Mouse (Mus musculus): ENCODE measurements around the gene Nr2e3.
"Not testable (repeated sequence)": the region's sequence is repeated elsewhere in the genome, so short reads cannot be mapped to it uniquely, and the experiment has no call there.

The Nr2e3 gene

DNA sequence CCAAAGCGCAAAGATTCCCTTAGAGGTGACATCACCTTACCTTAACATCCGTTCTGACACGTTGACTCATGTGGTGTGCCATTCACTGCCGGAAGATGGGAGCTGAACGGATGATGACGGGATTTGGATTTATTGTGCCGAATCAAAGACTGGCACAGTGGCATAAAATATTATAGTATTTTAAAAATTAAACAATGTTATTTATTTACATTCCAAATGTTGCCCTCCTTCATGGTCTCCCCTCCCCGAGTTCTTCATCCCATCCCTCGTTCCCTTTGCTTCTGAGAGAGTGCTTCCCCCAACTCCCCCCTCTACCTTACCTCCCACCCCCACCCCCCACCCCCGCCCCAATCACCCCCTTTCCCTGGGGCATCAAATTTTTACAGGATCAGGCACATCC is at the start of gene Nr2e3:
Gene Nr2e3 (minus strand): TSS at position 101 of the 400 bp plus-strand sequence.
- no peak for DNase-seq

DNA sequence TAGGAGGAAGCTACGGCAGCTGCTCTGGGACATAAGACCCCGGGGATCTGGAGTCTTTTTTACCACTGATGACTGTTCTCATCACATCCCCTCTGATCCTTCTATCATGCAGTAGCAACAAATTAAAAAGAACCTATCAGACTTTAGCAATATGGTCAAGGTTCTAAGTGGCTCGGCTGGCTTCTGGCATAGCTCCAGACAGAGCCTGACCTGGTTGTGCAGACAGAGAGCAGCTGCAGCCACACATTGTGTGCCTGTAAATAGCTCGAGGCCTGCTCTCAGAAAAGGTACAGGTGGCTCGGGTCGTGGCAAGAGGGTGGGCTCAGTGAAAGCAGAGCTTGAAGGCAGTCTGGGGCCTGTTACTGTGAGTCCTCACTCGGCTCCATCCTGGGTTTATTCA is 48.5 kb upstream of the Nr2e3 start:
- DNase-seq: no peak

DNA sequence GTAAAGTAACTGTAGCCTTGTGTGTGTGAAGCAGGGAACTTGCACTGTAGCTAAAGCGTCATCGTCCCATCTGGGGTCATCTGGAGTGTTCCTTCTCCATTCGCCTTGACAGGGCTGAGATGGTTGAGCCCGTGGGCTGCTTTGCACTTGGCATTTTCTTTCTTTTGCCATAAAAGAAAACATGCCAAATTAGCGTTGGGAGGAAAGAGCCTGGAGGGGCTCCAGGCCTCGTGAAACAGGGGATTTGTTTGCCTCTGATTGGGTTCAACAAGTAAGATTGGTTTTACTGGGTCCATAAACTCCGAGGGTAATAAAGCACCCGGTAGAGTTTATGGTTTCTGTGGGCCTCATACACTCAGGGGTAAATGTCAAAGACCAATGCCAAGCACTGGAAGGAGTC is 41.9 kb upstream of the Nr2e3 start:
- DNase-seq: no peak

DNA sequence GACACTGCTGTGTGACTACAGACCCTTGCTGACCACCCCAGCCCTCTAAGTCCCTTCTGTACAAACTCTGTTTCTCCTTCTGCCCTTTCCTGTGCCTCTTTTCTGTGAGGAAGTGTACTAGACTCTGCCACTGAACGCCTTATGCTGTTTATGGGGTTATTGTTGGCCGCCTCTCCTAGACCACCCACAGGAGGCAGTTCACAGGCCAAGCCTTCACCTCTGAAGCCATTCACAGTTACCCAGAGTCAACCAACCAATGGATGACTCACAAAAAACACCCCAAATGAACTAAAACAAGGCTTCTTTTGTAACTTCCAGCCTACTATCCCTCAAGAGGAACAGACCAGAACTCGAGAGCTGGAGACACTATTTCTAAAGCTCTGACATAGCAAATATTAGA is 41.0 kb upstream of the Nr2e3 start:
- DNase-seq: no peak

DNA sequence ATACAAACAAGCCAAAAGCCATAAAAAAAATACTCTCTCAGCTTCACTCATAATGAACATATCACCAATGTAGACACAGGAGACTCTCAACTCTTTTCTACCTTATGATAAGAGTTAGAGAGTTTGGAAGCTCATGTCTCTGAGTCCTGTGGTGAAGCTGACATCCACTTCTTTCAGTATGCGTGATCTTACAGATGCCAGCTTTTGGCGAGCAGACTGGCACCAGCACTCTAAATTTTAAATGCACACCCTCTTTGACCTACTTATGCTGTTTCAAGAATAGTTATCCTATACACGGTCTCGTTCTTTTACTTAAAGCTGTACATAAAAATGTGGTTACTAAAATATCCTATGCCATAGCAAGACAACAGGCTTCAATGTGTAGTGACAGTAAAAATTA is 37.3 kb upstream of the Nr2e3 start:
- DNase-seq: no peak

DNA sequence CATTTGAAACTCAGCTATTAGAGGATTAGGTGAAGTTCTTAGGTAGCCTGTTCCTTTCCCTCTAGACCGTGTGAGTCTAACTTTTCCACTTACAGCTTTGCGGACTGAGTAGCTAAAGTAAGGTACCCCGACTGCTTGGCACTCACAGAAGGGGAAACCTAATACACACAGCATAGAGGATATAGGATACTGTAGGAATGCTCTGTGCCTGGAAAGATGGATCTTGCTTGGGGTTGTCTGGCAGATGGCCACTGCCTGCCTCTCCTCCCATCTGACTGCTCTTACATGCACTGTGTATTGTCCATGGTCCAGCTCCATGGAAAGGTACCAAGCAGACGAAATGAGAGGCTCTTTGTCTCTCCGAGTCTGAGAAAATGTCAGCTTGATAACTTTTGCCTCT is 30.9 kb upstream of the Nr2e3 start:
- DNase-seq: no peak

DNA sequence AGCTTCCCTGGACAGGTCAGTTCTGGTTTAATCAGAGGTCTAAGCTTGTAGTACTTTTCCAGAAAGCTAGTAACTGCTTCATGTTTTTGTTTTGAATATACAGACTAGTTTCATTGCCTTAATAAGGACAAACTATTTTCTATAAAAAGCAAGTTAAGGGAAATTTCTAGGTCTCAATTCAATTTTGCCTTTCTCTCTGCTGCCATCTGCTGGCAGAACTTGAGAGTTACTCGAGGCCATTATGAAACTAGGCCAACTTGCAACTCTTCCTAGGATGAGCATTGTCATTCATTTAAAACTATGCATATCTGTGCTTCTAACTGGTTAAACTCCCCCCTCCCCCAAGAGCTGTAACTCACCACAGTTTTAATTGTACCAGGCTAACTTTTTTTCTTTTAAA is 29.4 kb upstream of the Nr2e3 start:
- DNase-seq: peak; percentile 37

DNA sequence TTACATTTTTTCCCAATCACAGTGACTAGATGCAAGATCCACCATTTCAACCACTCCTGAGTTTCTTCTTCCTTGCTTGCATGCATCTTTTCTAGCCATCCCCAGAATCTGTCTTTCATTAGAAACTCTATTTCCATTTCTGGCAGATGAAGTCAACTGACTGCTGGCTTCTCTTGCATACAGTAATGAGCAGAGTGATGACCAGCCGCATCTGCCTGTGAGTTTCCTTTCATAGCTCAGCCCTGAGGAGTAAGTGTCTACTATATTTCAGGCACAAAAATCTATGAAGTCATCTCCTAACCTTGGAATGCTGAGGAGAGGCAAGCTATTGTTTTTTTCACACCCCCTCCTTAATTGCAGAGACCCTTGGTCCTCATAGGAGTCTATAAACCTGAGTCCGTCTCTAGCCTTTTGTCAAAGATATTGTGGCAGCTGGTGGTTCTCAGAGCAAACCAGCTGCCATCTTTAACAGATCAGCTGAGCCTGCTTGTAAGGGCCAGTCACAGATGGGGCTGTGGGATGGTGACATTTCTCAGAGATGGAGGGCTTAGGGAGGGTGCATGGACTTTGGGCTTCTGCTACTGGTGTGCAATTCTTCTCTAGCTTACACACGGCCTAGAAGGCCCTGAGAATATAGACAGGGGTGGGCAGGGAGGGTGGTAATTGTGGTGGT is 25.6 kb upstream of the Nr2e3 start:
- DNase-seq: no peak

DNA sequence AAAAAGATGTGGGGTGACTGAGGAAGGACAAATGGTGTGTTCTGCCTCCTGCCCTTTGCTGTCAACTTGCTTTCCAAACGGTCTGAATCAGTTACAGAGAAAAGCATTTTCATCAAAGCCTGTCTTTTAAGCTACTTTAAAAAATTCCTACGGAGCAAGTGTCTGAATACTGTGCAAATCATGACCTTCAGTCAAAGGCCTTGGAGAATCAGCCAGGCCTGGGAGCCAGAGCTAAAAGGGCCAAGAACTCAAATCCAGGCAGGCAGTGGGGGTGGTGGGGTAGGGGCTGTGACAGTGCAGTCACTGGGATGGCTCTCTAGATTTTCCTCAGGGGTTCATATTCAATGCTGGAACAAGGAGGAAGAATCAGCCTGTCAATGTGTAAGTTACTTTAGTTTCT is 20.7 kb upstream of the Nr2e3 start:
- DNase-seq: no peak

DNA sequence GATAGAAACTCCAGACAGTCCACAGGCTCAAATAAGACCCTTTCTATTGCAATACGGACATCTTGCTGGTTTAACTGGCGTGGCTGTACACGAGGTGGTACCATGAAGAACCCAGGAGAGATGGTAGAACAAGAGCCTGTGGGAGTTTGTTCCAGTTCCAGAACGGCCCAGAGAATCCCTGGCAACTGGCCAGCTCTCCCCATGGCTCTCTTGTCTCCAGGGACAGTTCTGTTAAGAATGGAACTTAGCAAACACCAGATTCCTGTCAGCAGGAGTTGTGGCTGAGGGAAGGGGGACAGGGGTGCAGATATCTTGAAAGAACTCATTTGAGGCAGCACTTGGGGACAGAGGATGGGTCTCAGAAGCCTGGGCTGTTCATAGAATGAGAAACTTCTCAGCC is 10.8 kb upstream of the Nr2e3 start:
- DNase-seq: no peak

DNA sequence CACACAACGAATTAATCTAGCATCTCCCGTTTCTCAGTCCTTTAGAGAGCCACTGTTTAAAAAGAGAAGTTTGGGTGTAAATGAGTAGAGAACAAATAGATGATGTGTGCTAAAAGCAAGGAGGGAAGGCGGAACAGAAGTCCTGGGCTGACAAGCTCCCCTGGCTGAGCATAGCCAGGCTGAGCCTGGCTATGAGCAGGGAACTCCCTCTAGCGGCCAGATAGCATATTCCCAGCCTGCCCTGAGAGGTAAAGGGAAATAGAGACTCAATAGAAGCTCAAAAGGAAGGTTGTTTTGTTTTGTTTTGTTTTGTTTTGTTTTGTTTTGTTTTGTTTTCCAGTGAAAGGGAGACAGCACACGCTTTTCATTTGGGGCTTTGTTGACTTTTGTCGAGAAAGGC is 8.9 kb upstream of the Nr2e3 start:
- DNase-seq: peak; percentile 52

DNA sequence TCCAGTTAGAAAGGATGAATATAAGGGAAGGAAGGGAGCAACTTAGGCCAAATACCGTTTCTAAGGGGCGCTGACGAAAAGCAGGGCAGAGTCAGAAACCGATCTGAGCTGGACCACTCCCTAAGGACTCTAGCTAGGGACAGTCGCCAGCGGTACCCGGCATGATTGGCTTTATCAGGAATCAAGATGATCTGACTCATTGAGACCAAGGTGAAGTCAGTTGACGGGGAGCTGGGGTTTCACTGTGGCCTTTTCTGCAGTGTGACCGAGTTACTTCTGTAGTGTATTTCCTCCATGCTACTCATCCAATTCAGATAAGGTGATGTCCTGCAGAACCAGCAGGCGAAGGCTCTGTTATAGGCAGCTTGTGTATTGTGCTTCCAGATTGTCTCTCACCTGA is 4.6 kb upstream of the Nr2e3 start:
- DNase-seq: no peak

DNA sequence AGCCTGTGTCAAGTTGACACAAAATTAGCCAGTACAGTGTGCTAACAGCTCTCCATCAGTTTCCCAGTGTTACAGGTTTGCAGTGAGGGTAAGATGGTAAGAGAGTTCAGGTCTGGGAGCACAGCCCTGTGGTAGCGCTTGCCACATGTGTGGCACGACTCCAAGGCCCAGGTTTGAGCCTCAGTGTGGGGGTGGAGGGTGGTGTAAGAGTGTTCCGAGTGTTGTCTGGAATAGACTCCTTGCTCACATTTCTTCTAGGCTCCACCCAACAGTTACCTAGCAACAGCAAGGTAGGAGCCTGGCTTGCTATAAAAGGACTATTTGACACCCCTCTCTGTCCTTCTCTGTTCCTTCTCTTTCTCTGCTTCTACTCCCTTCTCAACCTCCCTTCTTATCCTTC is 3.9 kb upstream of the Nr2e3 start:
- peak; percentile 31 for DNase-seq

DNA sequence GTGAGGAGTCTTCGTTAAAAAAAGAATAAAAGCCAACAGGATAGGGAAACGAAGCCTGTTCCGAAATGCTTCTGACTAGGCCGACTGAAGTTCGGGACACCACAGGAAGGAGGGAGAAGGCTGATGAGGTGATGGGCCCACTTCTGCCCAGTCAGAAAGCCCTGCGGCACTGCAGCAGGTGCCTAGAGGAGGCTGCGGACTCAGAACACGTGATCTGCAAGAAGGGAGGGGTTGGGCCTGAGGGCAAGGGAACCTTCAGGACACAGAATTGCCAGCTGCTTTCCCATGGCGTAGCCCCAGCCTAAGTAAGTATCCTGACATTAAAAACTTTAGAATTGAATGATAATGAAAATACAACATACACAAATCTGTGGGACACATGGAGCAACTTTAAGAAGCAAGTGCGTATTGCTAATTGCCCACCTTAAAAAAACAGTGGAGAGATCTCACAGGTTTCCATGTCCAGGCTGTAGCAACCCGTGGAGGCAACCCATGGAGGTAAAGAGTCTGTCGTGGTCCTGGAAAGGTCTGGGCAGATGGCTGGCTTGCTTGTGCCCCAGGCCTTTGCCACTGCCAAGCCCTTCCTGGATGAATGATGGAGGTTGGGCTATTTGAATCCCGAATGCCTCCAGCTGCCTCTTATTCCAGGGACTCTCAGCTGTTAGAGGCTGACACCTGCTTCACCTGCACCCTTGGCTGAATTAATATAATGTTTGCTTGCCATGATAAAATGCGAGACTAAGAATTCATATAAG is 919 bp upstream of the Nr2e3 start:
- DNase-seq: no peak

DNA sequence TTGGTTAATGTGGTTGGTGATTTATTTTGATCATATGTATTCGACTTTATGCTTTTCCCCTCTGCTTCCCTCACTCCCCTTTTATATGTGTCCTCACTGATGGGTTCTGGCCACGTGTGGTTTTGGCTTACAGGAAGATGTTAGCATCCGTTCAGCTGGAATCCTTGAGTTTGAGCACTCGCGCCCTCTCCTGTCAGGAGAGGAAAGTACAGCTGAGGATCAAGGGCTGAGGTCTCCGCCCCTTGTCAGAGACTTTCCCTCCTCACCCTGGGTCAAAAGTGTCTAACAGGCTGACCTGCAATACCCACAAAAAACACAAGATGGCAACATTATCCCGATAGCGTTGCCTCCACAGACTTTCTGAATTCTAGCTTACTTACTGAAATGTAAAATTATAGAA is 1.2 kb downstream of the Nr2e3 start:
- DNase-seq: peak; percentile 47

DNA sequence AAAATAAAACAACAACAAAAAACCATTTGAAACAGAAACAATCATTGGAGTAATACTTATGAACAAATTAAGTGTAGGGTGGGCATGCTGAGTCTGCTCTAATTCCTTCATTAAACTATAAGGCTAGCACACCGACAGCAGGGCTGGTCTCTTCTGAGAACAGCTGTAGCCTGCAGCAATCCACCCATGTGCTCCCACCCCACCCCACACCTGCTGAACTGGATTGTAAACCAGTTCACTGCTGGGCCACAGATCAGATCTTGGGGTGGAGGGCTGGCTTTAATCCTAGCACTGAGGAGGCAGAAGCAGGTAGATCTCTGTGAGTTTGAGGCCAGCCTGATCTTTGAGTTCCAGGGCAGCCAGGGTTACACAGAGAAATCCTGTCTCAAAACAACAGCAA is 2.3 kb downstream of the Nr2e3 start:
- not testable (repeated sequence) for DNase-seq

DNA sequence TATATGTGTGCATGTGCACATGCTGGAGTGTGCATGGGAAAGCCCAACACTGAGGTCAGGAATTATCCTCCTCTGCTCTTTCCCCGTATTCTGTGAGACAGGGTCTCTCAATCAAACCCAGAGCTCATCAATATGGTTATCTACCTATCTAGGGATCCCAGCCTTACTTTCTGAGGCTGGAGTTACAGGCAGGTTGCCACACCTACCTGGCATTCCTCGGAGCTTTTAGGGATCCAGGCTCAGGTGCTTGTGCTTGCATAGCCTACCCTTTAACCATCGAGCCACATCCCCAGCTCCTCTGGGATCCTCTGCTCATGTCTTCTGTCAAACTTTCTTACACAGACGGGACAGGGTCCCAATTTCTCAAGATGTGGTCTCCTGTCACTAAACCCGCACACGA is 4.0 kb downstream of the Nr2e3 start:
- DNase-seq: no peak

DNA sequence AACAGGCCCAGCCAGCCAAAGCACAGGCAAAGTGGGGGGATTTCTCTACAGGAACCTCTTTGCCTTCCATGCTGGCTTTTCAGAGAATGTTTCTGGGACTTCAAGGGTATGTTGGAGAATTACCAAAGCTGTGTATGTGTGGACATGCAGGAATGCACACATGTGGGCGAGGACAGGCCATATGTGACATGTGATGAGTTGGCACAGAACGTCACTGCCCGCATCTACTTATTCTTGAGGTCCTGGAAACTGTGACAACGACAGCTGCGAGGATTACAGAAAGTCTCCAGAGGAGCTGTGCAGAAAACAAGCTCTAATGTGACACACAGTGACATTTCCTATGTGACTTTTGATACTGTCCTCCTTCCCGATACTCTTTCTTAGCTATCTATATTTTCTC is 4.8 kb downstream of the Nr2e3 start:
- DNase-seq: no peak

DNA sequence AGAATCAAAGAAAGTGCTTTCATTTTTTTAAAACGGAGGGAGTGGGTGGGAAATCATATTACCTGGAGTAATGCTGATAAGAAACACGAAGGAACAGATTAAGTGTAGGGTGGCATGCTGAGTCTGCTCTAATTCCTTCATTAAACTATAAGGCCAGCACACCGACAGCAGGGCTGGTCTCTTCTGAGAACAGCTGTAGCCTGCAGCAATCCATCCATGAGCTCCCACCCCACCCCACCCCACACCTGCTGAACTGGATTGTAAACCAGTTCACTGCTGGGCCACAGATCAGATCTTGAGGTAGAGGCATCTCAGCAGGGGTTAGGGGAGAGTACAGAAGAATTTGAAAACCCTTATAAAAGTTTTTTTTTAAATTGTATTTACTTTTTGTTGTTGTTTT is 5.3 kb downstream of the Nr2e3 start:
- DNase-seq: no peak

DNA sequence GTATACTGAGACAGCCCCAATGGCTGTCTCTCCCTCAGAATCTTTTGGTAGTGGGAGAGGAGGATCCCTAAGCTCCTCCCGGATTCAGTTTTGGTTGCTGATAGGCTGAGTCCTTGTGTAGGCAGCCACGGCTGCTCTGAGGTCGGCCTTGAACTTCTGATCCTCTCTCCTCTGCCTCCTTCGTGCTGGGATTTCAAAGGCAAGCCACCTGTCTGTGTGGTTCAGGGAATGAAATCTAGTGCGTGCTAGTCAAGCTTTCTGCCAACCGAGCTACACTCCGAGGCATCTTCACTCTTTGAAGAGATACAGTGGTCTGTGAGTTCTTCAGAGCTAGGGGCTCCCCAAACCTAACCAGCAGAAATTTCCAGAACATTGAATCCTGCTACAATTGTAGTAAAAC is 6.9 kb downstream of the Nr2e3 start:
- no peak for DNase-seq

DNA sequence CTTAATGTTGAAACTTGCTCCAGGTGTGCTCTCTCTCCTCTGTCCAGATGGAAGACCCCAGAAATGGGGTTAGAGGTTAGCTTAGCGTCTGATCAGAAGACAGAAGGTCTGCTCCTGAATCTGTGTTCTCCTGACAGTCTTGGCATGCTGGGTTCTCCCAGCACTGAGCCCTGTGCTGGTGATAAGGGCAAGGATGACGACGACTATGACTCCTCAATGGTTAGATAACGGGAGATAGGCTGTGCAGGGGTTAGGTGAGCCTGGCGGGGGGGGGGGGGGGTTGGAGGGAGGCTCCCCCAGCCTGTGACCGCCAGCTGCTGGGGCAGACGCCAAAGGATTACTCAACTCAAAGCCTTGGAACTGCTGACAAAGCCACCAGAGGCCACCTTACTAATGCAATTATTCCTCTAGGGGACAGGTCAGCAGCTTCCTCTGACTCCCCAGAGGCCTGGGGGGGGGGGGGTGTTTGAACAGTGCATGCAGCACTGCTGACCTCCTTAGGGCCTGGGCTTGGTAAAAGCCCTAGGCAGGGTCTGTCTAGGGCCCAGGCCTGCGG is 7.9 kb downstream of the Nr2e3 start:
- no peak for DNase-seq

DNA sequence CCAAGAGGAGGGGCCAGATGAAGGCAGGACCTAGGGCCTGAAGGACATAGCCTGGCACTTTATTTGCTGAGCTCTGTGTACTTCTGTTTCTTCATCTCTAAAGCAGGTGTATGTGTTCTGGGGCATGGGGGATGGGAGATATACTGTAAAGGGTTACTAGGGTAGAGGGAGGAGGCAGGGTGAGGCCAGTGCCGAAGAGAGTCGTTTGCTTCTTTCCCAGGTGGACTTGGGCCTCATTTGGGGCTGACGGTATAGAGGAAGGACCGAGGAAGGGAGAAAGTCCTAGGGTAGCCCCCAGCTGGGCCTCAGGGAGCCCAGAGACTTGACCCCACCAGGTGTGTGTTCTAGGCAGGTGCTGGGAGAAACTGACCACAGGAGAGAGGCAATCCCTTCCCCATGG is 8.5 kb downstream of the Nr2e3 start:
- no peak for DNase-seq

DNA sequence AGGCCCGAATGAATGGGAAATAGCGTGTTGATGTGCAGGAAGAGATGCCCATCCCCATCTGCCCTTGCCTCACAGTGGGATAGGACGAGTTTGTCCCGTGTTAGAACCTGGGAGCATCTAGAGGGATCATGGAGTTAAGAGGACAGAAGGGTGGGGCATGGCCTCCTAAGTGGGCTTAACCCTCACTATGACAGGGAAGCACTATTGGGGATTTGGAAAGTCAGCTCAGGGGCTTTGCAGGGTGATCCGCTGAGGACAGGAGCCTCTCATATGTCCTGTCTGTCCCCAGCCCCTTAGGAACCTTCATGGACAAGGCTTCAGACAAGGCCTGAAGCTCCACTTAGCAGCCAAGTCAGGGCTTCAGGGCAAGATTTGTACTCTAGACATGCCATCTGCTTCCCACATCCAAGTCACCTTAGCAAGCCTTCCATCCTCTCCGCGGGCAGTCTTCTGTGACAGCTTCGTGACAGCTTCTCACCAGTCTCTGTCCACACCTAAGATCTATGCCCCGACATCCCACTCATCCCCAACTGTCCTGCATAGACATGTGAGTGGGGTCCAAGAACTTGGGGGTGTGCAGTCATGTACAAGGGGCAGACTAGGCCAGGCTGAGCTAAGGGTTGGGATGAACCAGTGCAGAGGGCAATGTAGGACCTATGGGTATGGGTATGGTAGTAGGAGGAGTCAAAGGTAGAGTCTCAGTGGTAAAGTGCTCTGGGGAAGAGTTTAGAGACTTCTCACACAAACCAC is 9.3 kb downstream of the Nr2e3 start:
- no peak for DNase-seq

DNA sequence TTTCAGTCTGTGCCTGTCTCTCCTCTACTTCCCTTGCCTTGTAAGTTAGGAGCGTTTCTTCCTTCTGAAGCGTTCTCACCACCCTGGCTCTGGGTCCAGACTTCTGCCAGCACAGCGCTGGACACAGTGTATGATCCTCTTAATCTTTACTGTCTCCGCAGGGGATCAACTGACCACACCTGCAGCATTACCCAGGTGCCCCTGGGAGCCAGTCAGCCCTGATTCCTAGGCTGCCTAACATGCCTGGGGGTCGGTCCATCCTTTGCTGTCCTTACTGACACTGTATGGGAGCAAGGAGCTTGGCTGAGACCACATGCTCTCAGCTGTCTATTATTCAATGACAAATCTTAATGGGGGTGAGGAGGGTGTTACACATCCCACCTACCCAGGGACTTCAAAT is 10.5 kb downstream of the Nr2e3 start:
- DNase-seq: no peak

Measured in right cerebral cortex, postnatal 25 days (tissue).